Mouse (Mus musculus) forebrain, embryonic 16.5 days (tissue): ENCODE measurements around the gene Bzw2. TPM values are rescaled to one million over a fixed set of nuclear protein-coding genes. Genes with fewer than 3 reads are reported as not detected.
"Not testable (repeated sequence)": the region's sequence is repeated elsewhere in the genome, so short reads cannot be mapped to it uniquely, and the experiment has no call there.

Experiments
- ATAC-seq: fragments of 200-750 bp; cut with Nextera tagmentation; 2 replicates; pipeline ENCODE4 v1.8.0; 2017; ENCODE audit warnings: mild to moderate bottlenecking, moderate library complexity
- H3K27ac ChIP-seq: fragments of 300-500 bp; sonication (generic); 2 replicates; pipeline ENCODE4 v1.5.1; 2014; ENCODE audit warnings: low read length, control low read depth
- H3K27me3 ChIP-seq: fragments of 300-500 bp; sonication (generic); replicated peaks from 2 replicates; pipeline ENCODE4 v1.6.1; 2014; ENCODE audit warnings: low read length; ENCODE audit not compliant: control insufficient read depth, insufficient read depth
- H3K36me3 ChIP-seq: fragments of 300-500 bp; sonication (generic); 2 replicates; pipeline ENCODE4 v1.6.1; 2014; ENCODE audit not compliant: control insufficient read depth, insufficient read depth
- H3K4me1 ChIP-seq: fragments of 300-500 bp; sonication (generic); replicated peaks from 2 replicates; pipeline ENCODE4 v1.6.1; 2014; ENCODE audit warnings: low read length; ENCODE audit not compliant: control insufficient read depth, insufficient read depth
- H3K4me2 ChIP-seq: fragments of 300-500 bp; sonication (generic); 2 replicates; pipeline ENCODE4 v1.6.1; 2014; ENCODE audit warnings: mild to moderate bottlenecking, low read length, control low read depth
- H3K4me3 ChIP-seq: fragments of 300-500 bp; sonication (generic); replicated peaks from 2 replicates; pipeline ENCODE4 v1.5.1; 2014; ENCODE audit warnings: mild to moderate bottlenecking, low read length, control low read depth
- H3K9ac ChIP-seq: fragments of 300-500 bp; sonication (generic); replicated peaks from 2 replicates; pipeline ENCODE4 v1.6.1; 2014; ENCODE audit warnings: low read depth, low read length, control low read depth
- H3K9me3 ChIP-seq: fragments of 300-500 bp; sonication (generic); 2 replicates; pipeline ENCODE4 v1.6.1; 2016; ENCODE audit warnings: low read length; ENCODE audit not compliant: control insufficient read depth
- WGBS: fragments of 180-500 bp; shearing (Covaris S2); extraction: QIAGEN DNeasy Blood & Tissue Kit; methylation state at CpG from one replicate; pipeline ENCODE4 v1.1.7; 2014; 5-methylcytosine and 5-hydroxymethylcytosine counted together
- polyA plus RNA-seq: library from polyadenylated mRNA; unstranded; fragments of >200 nt; fragmentation: Nextera tagmentation; extraction: Ambion mirVana; gene quantifications from 2 replicates; pipeline ENCODE4 v1.2.1, GENCODE M21; 2015

Bzw2 gene
- 542 and 586 TPM in 2 replicates for polyA plus RNA-seq

- H3K27me3 ChIP-seq: no peaks in the 10 kb centered on the region
- 2% methylated on average over 26 of the region's 26 CpGs for WGBS
Measured at GRCm38 (mm10) chr12:36157638-36158308, at the start of gene Bzw2. Bzw2 (minus strand) TSS chr12:36158080.

GRCm38 (mm10) chr12:36207072-36207799 lies 49.4 kb upstream of the Bzw2 start:
- H3K9me3 ChIP-seq: no peaks in the 10 kb centered on the region
- no peak overlapping the region for H3K27ac ChIP-seq
- ATAC-seq: peak; percentile 95
- H3K4me2 ChIP-seq: peak overlapping the region; percentile 30
- no peaks in the 10 kb centered on the region for H3K36me3 ChIP-seq
- 31% methylated on average over 9 of the region's 9 CpGs for WGBS
- H3K9ac ChIP-seq: no peak overlapping the region; the same call in 1 of the 2 replicates
- peaks cover 7% of the 10 kb centered on the region; the same call in 1 of the 2 replicates for H3K4me1 ChIP-seq
- no peak overlapping the region for H3K4me3 ChIP-seq
- no peaks in the 10 kb centered on the region for H3K27me3 ChIP-seq

More at GRCm38 (mm10) chr12:36157638-36158308, at the start of gene Bzw2:
- Histone ChIP-seq H3K4me1 (peaks cover 25% of the 10 kb centered on the region), H3K27ac (peak within 1 kb of the TSS; percentile 80), H3K4me3 (peak within 1 kb of the TSS; percentile 99), H3K9me3 (no peaks in the 10 kb centered on the region), H3K4me2 (peak within 1 kb of the TSS; percentile 79), H3K9ac (peak within 1 kb of the TSS; percentile 96), H3K36me3 (no peaks in the 10 kb centered on the region)
- ATAC-seq: peak; percentile 7

GRCm38 (mm10) chr12:36205579-36206119 lies 47.8 kb upstream of the Bzw2 start:
- not testable (repeated sequence) for H3K27ac ChIP-seq, H3K4me1 ChIP-seq, H3K4me3 ChIP-seq, H3K36me3 ChIP-seq, H3K4me2 ChIP-seq, H3K9me3 ChIP-seq, H3K27me3 ChIP-seq, H3K9ac ChIP-seq, ATAC-seq
- WGBS: 34% methylated on average over 5 of the region's 5 CpGs

- Histone ChIP-seq H3K36me3 (peaks cover 51% of the 10 kb centered on the region), H3K27me3 (no peaks in the 10 kb centered on the region), H3K27ac (no peak overlapping the region), H3K9me3 (peaks cover 13% of the 10 kb centered on the region), H3K4me1 (no peaks in the 10 kb centered on the region), H3K9ac (no peak overlapping the region), H3K4me3 (no peak overlapping the region), H3K4me2 (no peak overlapping the region)
- WGBS: 91% methylated on average over 7 of the region's 7 CpGs
- no peak for ATAC-seq
Measured at GRCm38 (mm10) chr12:36194976-36195375, 37.1 kb upstream of the Bzw2 start.

- Histone ChIP-seq H3K27ac (no peak overlapping the region), H3K4me3 (no peak overlapping the region), H3K36me3 (peaks cover 44% of the 10 kb centered on the region), H3K4me2 (no peak overlapping the region), H3K9ac (no peak overlapping the region), H3K4me1 (no peaks in the 10 kb centered on the region), H3K9me3 (no peaks in the 10 kb centered on the region), H3K27me3 (no peaks in the 10 kb centered on the region)
- ATAC-seq: no peak
- WGBS: 81% methylated on average over 5 of the region's 5 CpGs
Measured at GRCm38 (mm10) chr12:36190343-36190742, 32.5 kb upstream of the Bzw2 start.

GRCm38 (mm10) chr12:36189610-36190009 lies 31.7 kb upstream of the Bzw2 start:
- WGBS: 97% methylated on average over 3 of the region's 3 CpGs
- no peaks in the 10 kb centered on the region for H3K4me1 ChIP-seq
- no peak for ATAC-seq
- no peak overlapping the region for H3K9ac ChIP-seq
- no peak overlapping the region for H3K4me2 ChIP-seq
- no peaks in the 10 kb centered on the region for H3K27me3 ChIP-seq
- no peak overlapping the region for H3K27ac ChIP-seq
- no peak overlapping the region for H3K4me3 ChIP-seq
- peaks cover 41% of the 10 kb centered on the region for H3K36me3 ChIP-seq
- H3K9me3 ChIP-seq: no peaks in the 10 kb centered on the region

- H3K4me3 ChIP-seq: no peak overlapping the region
- ATAC-seq: no peak
- no peak overlapping the region for H3K9ac ChIP-seq
- H3K4me1 ChIP-seq: no peaks in the 10 kb centered on the region
- peaks cover 39% of the 10 kb centered on the region for H3K36me3 ChIP-seq
- no peak overlapping the region for H3K27ac ChIP-seq
- no peaks in the 10 kb centered on the region for H3K9me3 ChIP-seq
- no peaks in the 10 kb centered on the region for H3K27me3 ChIP-seq
- H3K4me2 ChIP-seq: no peak overlapping the region
- WGBS: 89% methylated on average over 6 of the region's 6 CpGs
Measured at GRCm38 (mm10) chr12:36187081-36187480, 29.2 kb upstream of the Bzw2 start.

- no peak for ATAC-seq
Measured at GRCm38 (mm10) chr12:36182570-36182969, 24.7 kb upstream of the Bzw2 start.

GRCm38 (mm10) chr12:36177227-36177626 lies 19.3 kb upstream of the Bzw2 start:
- WGBS: 93% methylated on average over 5 of the region's 5 CpGs
- no peaks in the 10 kb centered on the region for H3K27me3 ChIP-seq
- H3K36me3 ChIP-seq: peaks cover 20% of the 10 kb centered on the region
- no peak for ATAC-seq
- no peaks in the 10 kb centered on the region for H3K9me3 ChIP-seq
- H3K27ac ChIP-seq: no peak overlapping the region
- no peak overlapping the region for H3K9ac ChIP-seq
- H3K4me3 ChIP-seq: no peak overlapping the region
- no peak overlapping the region for H3K4me2 ChIP-seq
- no peaks in the 10 kb centered on the region for H3K4me1 ChIP-seq

More at GRCm38 (mm10) chr12:36182570-36182969, 24.7 kb upstream of the Bzw2 start:
- H3K27ac ChIP-seq: no peak overlapping the region
- no peaks in the 10 kb centered on the region for H3K9me3 ChIP-seq
- H3K4me2 ChIP-seq: no peak overlapping the region
- no peak overlapping the region for H3K4me3 ChIP-seq
- WGBS: 89% methylated on average over 6 of the region's 6 CpGs
- H3K27me3 ChIP-seq: no peaks in the 10 kb centered on the region
- H3K36me3 ChIP-seq: peaks cover 25% of the 10 kb centered on the region
- H3K4me1 ChIP-seq: no peaks in the 10 kb centered on the region
- no peak overlapping the region for H3K9ac ChIP-seq
